26 mouse cellular contexts compared by ENCODE assay signal in genomic region chr6:145915435-145915834, GRCm38 (mm10). TPM values are rescaled to one million over a fixed set of nuclear protein-coding genes. Genes with fewer than 3 reads are reported as not detected.
DNase-seq lines count a peak whose midpoint lies in the region; ATAC-seq lines count a peak whose summit lies in the region.
"Had no signal": no experiment of that assay in that cellular context is flagged by ENCODE, and none has a peak within 500 bp of the region (broad histone marks: within the 10 kb centered on the region; RNA-seq: fewer than 3 reads in every experiment).

No protein-coding gene starts in this region.

- H3K9ac ChIP-seq in embryonic facial prominence, embryonic 11.5 days (replicated peaks; ENCODE audit: low read length): no peak overlapping the region
- H3K9ac ChIP-seq in forebrain, embryonic 13.5 days: no peak overlapping the region
- no peak overlapping the region for H3K9ac ChIP-seq in forebrain, embryonic 16.5 days (replicated peaks; ENCODE audit: low read depth, low read length)
- no peak overlapping the region for H3K9ac ChIP-seq in midbrain, embryonic 11.5 days (ENCODE audit: low read length)
- H3K9ac ChIP-seq in midbrain, embryonic 15.5 days: no peak overlapping the region
- H3K9ac ChIP-seq: embryonic facial prominence, embryonic 13.5 days; embryonic facial prominence, embryonic 15.5 days; forebrain, embryonic 15.5 days had no signal

- no peak overlapping the region for H3K27ac ChIP-seq in embryonic facial prominence, embryonic 11.5 days (replicated peaks; ENCODE audit: low read depth, low read length)
- H3K27ac ChIP-seq in embryonic facial prominence, embryonic 10.5 days (replicated peaks): no peak overlapping the region
- no peak overlapping the region for H3K27ac ChIP-seq in forebrain, embryonic 13.5 days
- no peak overlapping the region for H3K27ac ChIP-seq in forebrain, embryonic 16.5 days (ENCODE audit: low read length)
- no peak overlapping the region for H3K27ac ChIP-seq in midbrain, embryonic 11.5 days (ENCODE audit: low read depth, low read length)
- H3K27ac ChIP-seq in midbrain, embryonic 15.5 days: no peak overlapping the region
- H3K27ac ChIP-seq: embryonic facial prominence, embryonic 13.5 days; embryonic facial prominence, embryonic 15.5 days; forebrain, embryonic 15.5 days had no signal

- no peaks in the 10 kb centered on the region for H3K9me3 ChIP-seq in embryonic facial prominence, embryonic 11.5 days (replicated peaks; ENCODE audit: control insufficient read depth, low read length)
- no peaks in the 10 kb centered on the region for H3K9me3 ChIP-seq in embryonic facial prominence, embryonic 10.5 days
- H3K9me3 ChIP-seq in forebrain, embryonic 13.5 days (replicated peaks): no peaks in the 10 kb centered on the region
- no peaks in the 10 kb centered on the region for H3K9me3 ChIP-seq in forebrain, embryonic 16.5 days (ENCODE audit: control insufficient read depth, low read length)
- no peaks in the 10 kb centered on the region for H3K9me3 ChIP-seq in midbrain, embryonic 11.5 days (ENCODE audit: control insufficient read depth, low read length)
- H3K9me3 ChIP-seq in midbrain, embryonic 15.5 days: no peaks in the 10 kb centered on the region
- H3K9me3 ChIP-seq: embryonic facial prominence, embryonic 13.5 days; embryonic facial prominence, embryonic 15.5 days; forebrain, embryonic 15.5 days had no signal

- no peaks in the 10 kb centered on the region for H3K27me3 ChIP-seq in embryonic facial prominence, embryonic 11.5 days (ENCODE audit: control insufficient read depth, insufficient read depth, low read length)
- H3K27me3 ChIP-seq in embryonic facial prominence, embryonic 10.5 days (replicated peaks; ENCODE audit: low read depth, poor library complexity, severe bottlenecking): no peaks in the 10 kb centered on the region
- H3K27me3 ChIP-seq in forebrain, embryonic 13.5 days: 0 out of 2 replicates have a peak, but pooled peaks cover 6% of the 10 kb centered on the region
- H3K27me3 ChIP-seq in forebrain, embryonic 16.5 days (replicated peaks; ENCODE audit: control insufficient read depth, insufficient read depth, low read length): no peaks in the 10 kb centered on the region
- no peaks in the 10 kb centered on the region for H3K27me3 ChIP-seq in midbrain, embryonic 11.5 days (ENCODE audit: control insufficient read depth, insufficient read depth, low read length)
- H3K27me3 ChIP-seq in midbrain, embryonic 15.5 days (replicated peaks): no peaks in the 10 kb centered on the region
- H3K27me3 ChIP-seq: CH12.LX; embryonic facial prominence, embryonic 13.5 days; embryonic facial prominence, embryonic 15.5 days; forebrain, embryonic 15.5 days; Patski had no signal

- H3K4me2 ChIP-seq in embryonic facial prominence, embryonic 11.5 days (ENCODE audit: low read depth, low read length): no peak overlapping the region
- H3K4me2 ChIP-seq in forebrain, embryonic 13.5 days: no peak overlapping the region
- H3K4me2 ChIP-seq in forebrain, embryonic 16.5 days (ENCODE audit: low read length): no peak overlapping the region
- no peak overlapping the region for H3K4me2 ChIP-seq in midbrain, embryonic 11.5 days
- H3K4me2 ChIP-seq in midbrain, embryonic 15.5 days: no peak overlapping the region
- H3K4me2 ChIP-seq: embryonic facial prominence, embryonic 13.5 days; embryonic facial prominence, embryonic 15.5 days; forebrain, embryonic 15.5 days had no signal

- no peak overlapping the region for H3K4me3 ChIP-seq in embryonic facial prominence, embryonic 11.5 days (ENCODE audit: low read depth, low read length)
- no peak overlapping the region for H3K4me3 ChIP-seq in embryonic facial prominence, embryonic 10.5 days
- no peak overlapping the region for H3K4me3 ChIP-seq in forebrain, embryonic 13.5 days
- H3K4me3 ChIP-seq in forebrain, embryonic 16.5 days (replicated peaks; ENCODE audit: low read length): no peak overlapping the region
- H3K4me3 ChIP-seq in midbrain, embryonic 11.5 days (ENCODE audit: low read depth, low read length): no peak overlapping the region
- H3K4me3 ChIP-seq in midbrain, embryonic 15.5 days: no peak overlapping the region
- H3K4me3 ChIP-seq: embryonic facial prominence, embryonic 13.5 days; embryonic facial prominence, embryonic 15.5 days; erythroblast, embryonic 14.5 days; forebrain, embryonic 15.5 days had no signal

- DNase-seq in embryonic facial prominence, embryonic 11.5 days (ENCODE audit: low spot score): no peak
- no peak for DNase-seq in embryonic facial prominence, embryonic 10.5 days (ENCODE audit: low spot score)
- DNase-seq in heart, adult 11 months: peak; percentile 58
- DNase-seq in heart, adult 8-10 months (ENCODE audit: low spot score): no peak
- peak; percentile 78 for DNase-seq in midbrain, embryonic 11.5 days (ENCODE audit: low spot score, missing footprints)
- DNase-seq: adrenal gland, adult 8-10 months; adrenal gland, postnatal 14 days; adrenal gland, postnatal 36 days; B cell, adult 2 months; cerebellum, adult 11-12 months; cerebellum, adult 2 months; cerebellum, adult 9-10 months; cerebellum, postnatal 10 days; cerebellum, postnatal 25 days had no signal

- WGBS in embryonic facial prominence, embryonic 11.5 days: 91% methylated on average over 2 of the region's 2 CpGs
- 94% methylated on average over 2 of the region's 2 CpGs for WGBS in embryonic facial prominence, embryonic 10.5 days
- 94% methylated on average over 2 of the region's 2 CpGs for WGBS in forebrain, embryonic 13.5 days
- WGBS in forebrain, embryonic 16.5 days: 88% methylated on average over 2 of the region's 2 CpGs
- 92% methylated on average over 2 of the region's 2 CpGs for WGBS in midbrain, embryonic 11.5 days
- WGBS in midbrain, embryonic 15.5 days: 98% methylated on average over 2 of the region's 2 CpGs

- no peaks in the 10 kb centered on the region for H3K4me1 ChIP-seq in embryonic facial prominence, embryonic 11.5 days (ENCODE audit: control insufficient read depth, insufficient read depth, low read length)
- H3K4me1 ChIP-seq in embryonic facial prominence, embryonic 10.5 days: peaks cover 18% of the 10 kb centered on the region
- peaks cover 11% of the 10 kb centered on the region for H3K4me1 ChIP-seq in forebrain, embryonic 13.5 days
- H3K4me1 ChIP-seq in forebrain, embryonic 16.5 days (replicated peaks; ENCODE audit: control insufficient read depth, insufficient read depth, low read length): no peaks in the 10 kb centered on the region
- no peaks in the 10 kb centered on the region for H3K4me1 ChIP-seq in midbrain, embryonic 11.5 days (ENCODE audit: control insufficient read depth, insufficient read depth, low read length)
- H3K4me1 ChIP-seq in midbrain, embryonic 15.5 days: no peaks in the 10 kb centered on the region
- H3K4me1 ChIP-seq: embryonic facial prominence, embryonic 15.5 days had no signal

- ATAC-seq in embryonic facial prominence, embryonic 11.5 days (replicated peaks; ENCODE audit: insufficient number of reproducible peaks, low FRiP score, low TSS enrichment, low read depth): 0 out of 2 replicates have a peak, but pooled peaks have one; percentile 18
- peak; percentile 51; the same call in 1 of the 2 replicates for ATAC-seq in forebrain, embryonic 13.5 days
- ATAC-seq in forebrain, embryonic 16.5 days: no peak
- ATAC-seq in midbrain, embryonic 11.5 days (ENCODE audit: low FRiP score): no peak
- ATAC-seq in midbrain, embryonic 15.5 days (replicated peaks): no peak
- ATAC-seq: activated CD4-positive, CD25-positive, alpha-beta regulatory T cell, adult 4 months; CD4-positive, CD25-positive, alpha-beta regulatory T cell, adult 4 months; forebrain, embryonic 15.5 days; Patski had no signal

- H3K36me3 ChIP-seq in embryonic facial prominence, embryonic 11.5 days (replicated peaks; ENCODE audit: control insufficient read depth, insufficient read depth, low read depth, low read length): no peaks in the 10 kb centered on the region
- no peaks in the 10 kb centered on the region for H3K36me3 ChIP-seq in embryonic facial prominence, embryonic 10.5 days (replicated peaks)
- H3K36me3 ChIP-seq in forebrain, embryonic 13.5 days (ENCODE audit: poor library complexity, severe bottlenecking): no peaks in the 10 kb centered on the region
- H3K36me3 ChIP-seq in forebrain, embryonic 16.5 days (ENCODE audit: control insufficient read depth, insufficient read depth): no peaks in the 10 kb centered on the region
- H3K36me3 ChIP-seq in midbrain, embryonic 11.5 days (ENCODE audit: control insufficient read depth, insufficient read depth, low read length): no peaks in the 10 kb centered on the region
- H3K36me3 ChIP-seq in midbrain, embryonic 15.5 days (replicated peaks): no peaks in the 10 kb centered on the region
- H3K36me3 ChIP-seq: embryonic facial prominence, embryonic 13.5 days; embryonic facial prominence, embryonic 15.5 days; forebrain, embryonic 15.5 days; G1E had no signal

RNA-seq across cellular contexts. Expression of gene Sspn, which starts 16.0 kb away (rescaled TPM):
- polyA plus RNA-seq in embryonic facial prominence, embryonic 11.5 days (2014; fragmentation: Nextera tagmentation; extraction: Ambion mirVana): 4.1 TPM in 2 replicates
- 1.9 and 2.9 TPM in 2 replicates for polyA plus RNA-seq in embryonic facial prominence, embryonic 10.5 days (2016; fragmentation: Nextera tagmentation; extraction: Ambion mirVana)
- polyA plus RNA-seq in forebrain, embryonic 13.5 days (2015; fragmentation: Nextera tagmentation; extraction: Ambion mirVana): 1.2 and 2.0 TPM in 2 replicates
- 2.9 and 3.3 TPM in 2 replicates for polyA plus RNA-seq in forebrain, embryonic 16.5 days (2015; fragmentation: Nextera tagmentation; extraction: Ambion mirVana)
- 100 to 1,000 TPM; 100 to 117 (median 109) TPM for total RNA-seq in heart, adult 8-10 months (2022)
- 2.6 and 3.1 TPM in 2 replicates for polyA plus RNA-seq in midbrain, embryonic 11.5 days (2014; fragmentation: Nextera tagmentation; extraction: Ambion mirVana)
- polyA plus RNA-seq in midbrain, embryonic 15.5 days (2015; fragmentation: Nextera tagmentation; extraction: Ambion mirVana): 4.3 and 4.5 TPM in 2 replicates
- polyA plus RNA-seq: activated CD4-positive, CD25-positive, alpha-beta regulatory T cell, adult 4 months; CD4-positive, CD25-positive, alpha-beta regulatory T cell, adult 4 months; erythroblast, embryonic 14.5 days; G1E had no signal

RNA-seq across cellular contexts. Expression of gene Bhlhe41, which starts 50.1 kb away (rescaled TPM):
- 1.7 and 2.0 TPM in 2 replicates for polyA plus RNA-seq in embryonic facial prominence, embryonic 11.5 days (2014; fragmentation: Nextera tagmentation; extraction: Ambion mirVana)
- polyA plus RNA-seq in embryonic facial prominence, embryonic 10.5 days (2016; fragmentation: Nextera tagmentation; extraction: Ambion mirVana): 0.93 and 1.8 TPM in 2 replicates
- 1.3 and 1.9 TPM in 2 replicates for polyA plus RNA-seq in forebrain, embryonic 13.5 days (2015; fragmentation: Nextera tagmentation; extraction: Ambion mirVana)
- polyA plus RNA-seq in forebrain, embryonic 16.5 days (2015; fragmentation: Nextera tagmentation; extraction: Ambion mirVana): 2.6 and 4.5 TPM in 2 replicates
- total RNA-seq in heart, adult 8-10 months (2022): 10 to 100 TPM; 27.4 to 57.3 (median 35.1) TPM
- polyA plus RNA-seq in midbrain, embryonic 11.5 days (2014; fragmentation: Nextera tagmentation; extraction: Ambion mirVana): 1.9 and 2.1 TPM in 2 replicates
- 6.5 and 8.2 TPM in 2 replicates for polyA plus RNA-seq in midbrain, embryonic 15.5 days (2015; fragmentation: Nextera tagmentation; extraction: Ambion mirVana)
- polyA plus RNA-seq: G1E had no signal

Comparison
In these comparisons a context has a peak if more than half of its experiments do, and no peak if none do; other contexts are left out.
1. ATAC-seq: peak in embryonic facial prominence, embryonic 11.5 days (single experiment) and forebrain, embryonic 13.5 days (single experiment); none in forebrain, embryonic 16.5 days (single experiment), midbrain, embryonic 11.5 days (single experiment) and midbrain, embryonic 15.5 days (single experiment).
2. DNase-seq: peak in heart, adult 11 months (single experiment) and midbrain, embryonic 11.5 days (single experiment); none in embryonic facial prominence, embryonic 11.5 days (single experiment), embryonic facial prominence, embryonic 10.5 days (single experiment) and heart, adult 8-10 months (single experiment).